Mouse (Mus musculus): ENCODE measurements around the gene Svs6. TPM values are rescaled to one million over a fixed set of nuclear protein-coding genes. Genes with fewer than 3 reads are reported as not detected.

Svs6 gene
- polyA plus RNA-seq (2015; fragmentation: Nextera tagmentation; extraction: Ambion mirVana), result not detected in 2 replicates

GRCm38 (mm10) chr2:164316451-164316850 is at the start of gene Svs6:
Gene Svs6 (plus strand): TSS chr2:164316751.

GRCm38 (mm10) chr2:164278359-164278758 is 38.2 kb upstream of the Svs6 start, which contains the start of gene Svs4:
Gene Svs4 (minus strand): TSS chr2:164278459.

GRCm38 (mm10) chr2:164288968-164289367 is 27.6 kb upstream of the Svs6 start, which contains the start of gene Svs3a:
Gene Svs3a (plus strand): TSS chr2:164289268.

GRCm38 (mm10) chr2:164332440-164332839 is 15.9 kb downstream of the Svs6 start, which contains the start of gene Svs5:
Gene Svs5 (plus strand): TSS chr2:164332740.

Small RNA genes within 50 kb of the gene (microRNA-seq; reads per million reads assigned to microRNA genes)
- gene Mir7678, result 0 reads per million in 2 experiments

Other genes starting within 250 kb of the Svs6 start
- 6.5 and 7.3 TPM in 2 replicates for gene Stk4, start 246.4 kb upstream of the Svs6 start, polyA plus RNA-seq (2015; fragmentation: Nextera tagmentation; extraction: Ambion mirVana)
- 22.0 and 24.2 TPM in 2 replicates for gene Tomm34, start 245.6 kb upstream of the Svs6 start, polyA plus RNA-seq (2015; fragmentation: Nextera tagmentation; extraction: Ambion mirVana)
- 0.12 TPM in 1 of 2 replicates, not detected in the other for gene Kcns1, start 145.6 kb upstream of the Svs6 start, polyA plus RNA-seq (2015; fragmentation: Nextera tagmentation; extraction: Ambion mirVana)
- gene Wfdc5, start 134.0 kb upstream of the Svs6 start, polyA plus RNA-seq (2015; fragmentation: Nextera tagmentation; extraction: Ambion mirVana), result 1.2 TPM in 1 of 2 replicates, not detected in the other
- gene Wfdc12, start 126.1 kb upstream of the Svs6 start, polyA plus RNA-seq (2015; fragmentation: Nextera tagmentation; extraction: Ambion mirVana), result 0.29 TPM in 1 of 2 replicates, not detected in the other
- gene Wfdc15a, start 116.6 kb upstream of the Svs6 start, polyA plus RNA-seq (2015; fragmentation: Nextera tagmentation; extraction: Ambion mirVana), result not detected in 2 replicates
- not detected in 2 replicates for gene Wfdc15b, start 95.1 kb upstream of the Svs6 start, polyA plus RNA-seq (2015; fragmentation: Nextera tagmentation; extraction: Ambion mirVana)
- not detected in 2 replicates for gene Svs2, start 78.3 kb upstream of the Svs6 start, polyA plus RNA-seq (2015; fragmentation: Nextera tagmentation; extraction: Ambion mirVana)
- gene Svs3b, start 60.1 kb upstream of the Svs6 start, polyA plus RNA-seq (2015; fragmentation: Nextera tagmentation; extraction: Ambion mirVana), result not detected in 2 replicates
- gene Svs4, start 38.3 kb upstream of the Svs6 start, polyA plus RNA-seq (2015; fragmentation: Nextera tagmentation; extraction: Ambion mirVana), result not detected in 2 replicates
- not detected in 2 replicates for gene Svs3a, start 27.5 kb upstream of the Svs6 start, polyA plus RNA-seq (2015; fragmentation: Nextera tagmentation; extraction: Ambion mirVana)
- gene Svs5, start 16.0 kb downstream of the Svs6 start, polyA plus RNA-seq (2015; fragmentation: Nextera tagmentation; extraction: Ambion mirVana), result not detected in 2 replicates
- gene Slpi, start 72.3 kb downstream of the Svs6 start, polyA plus RNA-seq (2015; fragmentation: Nextera tagmentation; extraction: Ambion mirVana), result 0.78 and 1.5 TPM in 2 replicates
- 0.07 and 0.08 TPM in 2 replicates for gene Rbpjl, start 86.4 kb downstream of the Svs6 start, polyA plus RNA-seq (2015; fragmentation: Nextera tagmentation; extraction: Ambion mirVana)
- 2.3 and 2.8 TPM in 2 replicates for gene Matn4, start 88.4 kb downstream of the Svs6 start, polyA plus RNA-seq (2015; fragmentation: Nextera tagmentation; extraction: Ambion mirVana)
- gene Sdc4, start 127.1 kb downstream of the Svs6 start, polyA plus RNA-seq (2015; fragmentation: Nextera tagmentation; extraction: Ambion mirVana), result 51.3 and 53.3 TPM in 2 replicates
- gene Sys1, start 140.2 kb downstream of the Svs6 start, polyA plus RNA-seq (2015; fragmentation: Nextera tagmentation; extraction: Ambion mirVana), result 33.6 and 35.7 TPM in 2 replicates
- 12.3 and 14.5 TPM in 2 replicates for gene Gm20458, start 144.2 kb downstream of the Svs6 start, polyA plus RNA-seq (2015; fragmentation: Nextera tagmentation; extraction: Ambion mirVana)
- not detected in 2 replicates for gene Trp53tg5, start 157.0 kb downstream of the Svs6 start, polyA plus RNA-seq (2015; fragmentation: Nextera tagmentation; extraction: Ambion mirVana)
- 9.8 and 10.2 TPM in 2 replicates for gene Dbndd2, start 169.4 kb downstream of the Svs6 start, polyA plus RNA-seq (2015; fragmentation: Nextera tagmentation; extraction: Ambion mirVana)
- 36.4 and 37.9 TPM in 2 replicates for gene Pigt, start 180.8 kb downstream of the Svs6 start, polyA plus RNA-seq (2015; fragmentation: Nextera tagmentation; extraction: Ambion mirVana)
- 0.29 and 0.37 TPM in 2 replicates for gene Wfdc2, start 245.7 kb downstream of the Svs6 start, polyA plus RNA-seq (2015; fragmentation: Nextera tagmentation; extraction: Ambion mirVana)

Measured in skeletal muscle tissue, postnatal 0 days (tissue).